Mouse (Mus musculus): ENCODE results near the gene Cttn.

GRCm38 (mm10) chr7:144492931-144493330 is 22.1 kb upstream of the Cttn start:
- no peak for TF ChIP-seq CTCF (IDR thresholded peaks at IDR 0.05; ENCODE audit: control insufficient read depth, insufficient read depth, insufficient read length)
- TF ChIP-seq USF1 (IDR thresholded peaks at IDR 0.05; ENCODE audit: low read depth), result no peak
- no peak for TF ChIP-seq MYOD1 (IDR thresholded peaks at IDR 0.05; ENCODE audit: control insufficient read depth, insufficient read length, low read depth)
- no peak for TF ChIP-seq FOSL1 (IDR thresholded peaks at IDR 0.05; ENCODE audit: insufficient read depth, low read length, poor library complexity, severe bottlenecking)
- no peak for TF ChIP-seq MAX (IDR thresholded peaks at IDR 0.05)

All from C2C12 (cell line).